Mouse (Mus musculus) ES-Bruce4 (cell line): ENCODE results near the gene Spag16. TPM values are rescaled to one million over a fixed set of nuclear protein-coding genes. Genes with fewer than 3 reads are reported as not detected.

Experiments
- H3K27ac ChIP-seq: 2 replicates; pipeline ENCODE4 v1.5.1; 2012; ENCODE audit warnings: low read length, inconsistent platforms; ENCODE audit not compliant: insufficient read depth
- H3K27me3 ChIP-seq: 2 replicates; pipeline ENCODE4 v1.6.1; 2012; ENCODE audit warnings: mild to moderate bottlenecking, low read length, inconsistent platforms; ENCODE audit not compliant: control insufficient read depth, poor library complexity, insufficient read depth, severe bottlenecking
- H3K36me3 ChIP-seq: 2 replicates; pipeline ENCODE4 v1.6.1; 2012; ENCODE audit warnings: inconsistent platforms, mild to moderate bottlenecking, low read length, moderate library complexity; ENCODE audit not compliant: control insufficient read depth, poor library complexity, insufficient read depth, severe bottlenecking
- H3K4me1 ChIP-seq: one replicate; pipeline ENCODE4 v1.8.1; 2011; ENCODE audit warnings: low read length; ENCODE audit not compliant: control insufficient read depth, insufficient read depth
- H3K4me3 ChIP-seq: 2 replicates; pipeline ENCODE4 v1.5.1; 2011; ENCODE audit warnings: low read depth, mild to moderate bottlenecking, low read length
- H3K9ac ChIP-seq: 2 replicates; pipeline ENCODE4 v1.6.1; 2012; ENCODE audit warnings: low read depth, mild to moderate bottlenecking, inconsistent platforms; ENCODE audit not compliant: poor library complexity, severe bottlenecking
- H3K9me3 ChIP-seq: replicated peaks from 2 replicates; pipeline ENCODE4 v1.6.1; 2012; ENCODE audit warnings: mild to moderate bottlenecking, low read length, inconsistent platforms; ENCODE audit not compliant: control insufficient read depth, poor library complexity, insufficient read depth, severe bottlenecking
- CTCF ChIP-seq: IDR thresholded peaks from one replicate; pipeline ENCODE4 v1.8.1; 2011; ENCODE audit warnings: low read depth, low read length
- EP300 ChIP-seq: IDR thresholded peaks from 2 replicates; pipeline ENCODE4 v1.6.1; 2011; ENCODE audit warnings: low read depth, low read length; ENCODE audit not compliant: insufficient read depth
- POLR2A ChIP-seq: IDR thresholded peaks from one replicate; pipeline ENCODE4 v1.8.1; 2011; ENCODE audit warnings: low read length; ENCODE audit not compliant: insufficient read depth
- polyA plus RNA-seq: library from polyadenylated mRNA; stranded (reverse); fragments of >200 nt; gene quantifications from 2 replicates; pipeline ENCODE4 v1.2.4, GENCODE M21; 2011; ENCODE audit warnings: low read depth; ENCODE audit not compliant: missing spikeins, insufficient read depth, insufficient read length

Spag16 gene
- polyA plus RNA-seq, 1 experiment, result 1.5 TPM

GRCm38 (mm10) chr1:69853436-69853835 lies 26.7 kb downstream of the Spag16 start:
- Histone ChIP-seq H3K27ac (no peak overlapping the region), H3K4me3 (no peak overlapping the region), H3K9ac (no peak overlapping the region), H3K9me3 (no peaks in the 10 kb centered on the region), H3K4me1 (no peaks in the 10 kb centered on the region), H3K36me3 (no peaks in the 10 kb centered on the region), H3K27me3 (no peaks in the 10 kb centered on the region)
- TF ChIP-seq POLR2A (no peak), CTCF (no peak), EP300 (no peak)

- TF ChIP-seq EP300, result no peak
- H3K27me3 ChIP-seq, result no peaks in the 10 kb centered on the region
- no peaks in the 10 kb centered on the region for H3K36me3 ChIP-seq
- no peak overlapping the region for H3K27ac ChIP-seq
- H3K4me3 ChIP-seq, result no peak overlapping the region
- no peak overlapping the region for H3K9ac ChIP-seq
- H3K4me1 ChIP-seq, result no peaks in the 10 kb centered on the region
- H3K9me3 ChIP-seq, result no peaks in the 10 kb centered on the region
These were observed 41.0 kb downstream of the Spag16 start for GRCm38 (mm10) chr1:69867776-69868175.

DNA sequence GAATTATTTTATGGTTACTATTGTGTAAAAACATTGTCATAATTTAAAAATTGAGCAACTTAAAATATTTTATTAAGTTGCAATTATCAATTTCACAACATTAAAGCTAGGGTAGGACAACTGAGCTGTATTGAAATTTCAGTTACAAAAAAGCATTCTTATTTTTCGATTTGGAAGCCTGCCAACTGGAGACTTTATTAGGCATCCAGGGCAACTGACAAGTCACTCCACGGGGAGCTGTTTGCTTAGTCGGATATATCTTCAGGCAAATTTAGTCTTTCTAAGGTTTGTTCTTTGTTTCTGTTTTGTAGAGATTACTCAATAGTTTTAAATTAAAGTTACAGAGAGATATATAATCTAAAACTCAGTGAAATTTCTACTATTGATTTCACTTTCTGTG lies 129.8 kb downstream of the Spag16 start:
- Histone ChIP-seq H3K4me3 (no peak overlapping the region), H3K27ac (no peak overlapping the region), H3K9me3 (no peaks in the 10 kb centered on the region), H3K36me3 (no peaks in the 10 kb centered on the region), H3K9ac (no peak overlapping the region), H3K27me3 (no peaks in the 10 kb centered on the region), H3K4me1 (no peaks in the 10 kb centered on the region)
- TF ChIP-seq EP300 (no peak), POLR2A (no peak), CTCF (no peak)

DNA sequence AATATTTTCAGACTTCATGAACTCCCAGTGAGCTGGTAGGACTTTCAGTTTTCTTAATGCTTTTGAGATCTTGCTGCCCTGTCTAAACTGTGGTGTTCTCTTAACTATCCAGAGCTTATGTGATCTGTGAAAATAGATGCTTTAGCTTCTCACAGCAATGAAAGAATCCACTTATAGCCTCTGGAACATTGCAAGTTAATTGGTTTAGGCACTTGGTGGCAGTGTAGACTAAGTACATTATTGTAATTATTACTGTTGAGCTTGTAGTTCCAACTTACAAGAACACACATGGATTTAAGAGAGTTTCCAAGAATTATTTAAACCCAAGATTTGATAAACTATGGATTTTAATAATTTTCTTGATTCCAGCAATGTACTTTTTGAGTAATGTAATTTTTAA lies 170.1 kb downstream of the Spag16 start:
- no peak overlapping the region for H3K27ac ChIP-seq
- H3K4me1 ChIP-seq, result no peaks in the 10 kb centered on the region
- TF ChIP-seq POLR2A (no peak), EP300 (no peak), CTCF (no peak)
- H3K4me3 ChIP-seq, result no peak overlapping the region
- H3K36me3 ChIP-seq, result no peaks in the 10 kb centered on the region
- no peaks in the 10 kb centered on the region for H3K27me3 ChIP-seq
- H3K9me3 ChIP-seq, result no peaks in the 10 kb centered on the region
- H3K9ac ChIP-seq, result no peak overlapping the region

DNA sequence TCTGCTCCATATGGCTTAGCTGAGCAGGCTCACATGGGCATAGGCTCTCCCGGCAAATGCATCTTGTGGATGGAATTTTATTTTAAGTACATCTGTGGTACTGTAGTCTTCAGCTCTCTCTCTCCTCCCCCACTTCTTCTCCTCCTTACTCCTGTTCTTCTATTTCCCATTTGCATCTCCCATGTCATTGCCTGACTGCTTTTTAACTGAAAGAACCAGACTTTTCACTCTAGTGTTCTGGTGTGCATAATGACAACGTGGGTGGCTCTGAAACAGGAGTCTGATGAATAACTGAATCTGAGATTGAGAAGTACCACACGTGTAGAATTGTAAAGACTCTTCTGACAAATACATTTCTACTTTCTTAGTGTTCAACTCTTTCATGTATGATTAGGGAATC lies 186.2 kb downstream of the Spag16 start:
- Histone ChIP-seq H3K27ac (no peak overlapping the region), H3K4me3 (no peak overlapping the region), H3K4me1 (no peaks in the 10 kb centered on the region), H3K36me3 (no peaks in the 10 kb centered on the region), H3K27me3 (no peaks in the 10 kb centered on the region), H3K9ac (no peak overlapping the region), H3K9me3 (no peaks in the 10 kb centered on the region)
- TF ChIP-seq POLR2A, result no peak
- TF ChIP-seq EP300, result no peak
- TF ChIP-seq CTCF, result no peak

DNA sequence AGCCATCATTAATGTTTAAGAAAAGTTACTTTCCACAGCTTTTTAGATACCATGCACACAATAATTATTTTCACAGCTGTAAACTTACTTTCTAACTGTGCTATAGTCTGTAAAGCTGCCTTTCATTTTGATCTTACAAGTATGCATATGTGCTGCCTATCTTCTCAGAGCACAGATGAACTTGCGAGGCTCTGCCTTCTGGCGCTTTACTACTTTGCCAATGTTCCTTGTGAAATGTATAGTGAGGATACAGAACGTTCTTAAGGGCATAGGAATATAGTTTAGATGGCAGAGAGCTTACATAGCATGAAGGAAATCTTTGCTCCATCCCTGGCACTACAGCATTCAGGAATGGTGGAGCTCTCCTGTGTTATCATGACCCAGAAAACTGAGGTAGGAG lies 210.6 kb downstream of the Spag16 start:
- H3K4me3 ChIP-seq, result no peak overlapping the region
- no peak overlapping the region for H3K9ac ChIP-seq
- H3K27me3 ChIP-seq, result no peaks in the 10 kb centered on the region; the same call in 1 of the 2 replicates
- no peak overlapping the region for H3K27ac ChIP-seq
- no peaks in the 10 kb centered on the region for H3K9me3 ChIP-seq
- H3K4me1 ChIP-seq, result no peaks in the 10 kb centered on the region
- no peaks in the 10 kb centered on the region for H3K36me3 ChIP-seq
- TF ChIP-seq CTCF, result no peak

DNA sequence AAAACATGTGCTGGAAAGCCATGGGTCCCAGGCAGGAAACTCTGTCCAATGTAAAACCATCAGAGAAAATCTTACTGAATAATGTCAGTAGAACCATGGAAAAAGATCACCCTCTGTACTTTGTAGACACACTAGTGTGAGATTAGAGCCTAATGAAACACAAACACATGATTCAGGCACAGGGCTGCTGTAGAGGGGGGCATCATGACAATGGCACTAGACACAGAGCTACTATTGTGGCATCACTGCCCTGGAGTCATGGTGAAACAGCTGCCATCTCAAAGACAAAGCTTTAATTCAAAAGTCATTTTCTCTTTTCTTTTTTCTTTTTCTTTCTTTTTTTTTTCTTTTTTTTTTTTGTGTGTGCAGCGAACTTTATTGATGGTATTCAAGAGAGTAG lies 240.6 kb downstream of the Spag16 start:
- Histone ChIP-seq H3K9ac (no peak overlapping the region), H3K27ac (no peak overlapping the region), H3K4me1 (no peaks in the 10 kb centered on the region), H3K36me3 (no peaks in the 10 kb centered on the region), H3K27me3 (no peaks in the 10 kb centered on the region), H3K9me3 (no peaks in the 10 kb centered on the region), H3K4me3 (no peak overlapping the region)
- no peak for TF ChIP-seq CTCF
- TF ChIP-seq POLR2A, result no peak
- TF ChIP-seq EP300, result no peak
